Mouse (Mus musculus): Measurements from ENCODE around the gene Aldoart2.

GRCm38 (mm10) chr12:55536537-55537135 lies 28.4 kb upstream of the Aldoart2 start:
- TF ChIP-seq POLR2A (IDR thresholded peaks at IDR 0.05; ENCODE audit: borderline replicate concordance, extremely low read depth, low read depth, low read length) (no peak), CTCF (IDR thresholded peaks at IDR 0.05; ENCODE audit: insufficient read depth, low read length) (no peak)
